Mouse (Mus musculus) liver, postnatal 0 days (tissue): Measurements from ENCODE around the gene Dvl2.

Experiments used
- CTCF ChIP-seq: sonication (generic); IDR thresholded peaks from 2 replicates; pipeline ENCODE4 v1.5.1; 2016; ENCODE audit warnings: antibody characterized with exemption, low read depth
- EP300 ChIP-seq: IDR thresholded peaks from 2 replicates; pipeline ENCODE4 v1.6.1; 2016; ENCODE audit warnings: antibody characterized with exemption, low read depth, mild to moderate bottlenecking

DNA sequence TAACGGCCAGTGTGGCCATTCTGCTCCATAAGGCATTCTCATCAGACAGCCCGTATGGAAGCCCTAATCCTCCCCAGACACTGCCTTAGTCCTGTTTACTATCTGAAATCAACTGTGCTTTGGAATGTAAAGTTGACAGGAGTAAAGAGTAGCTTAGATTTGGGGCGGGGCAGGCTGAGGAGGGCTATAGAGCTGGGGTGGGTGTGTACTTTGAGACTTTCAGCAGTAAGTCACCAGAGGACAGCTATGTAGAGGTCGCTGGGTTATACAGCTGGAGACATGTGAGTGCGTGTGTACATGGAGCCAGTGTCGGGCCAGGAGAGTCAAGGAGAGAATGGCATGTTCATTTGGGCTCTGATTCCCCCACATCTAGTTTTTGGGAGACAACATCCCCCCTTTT is 59.5 kb downstream of the Dvl2 start:
- no peak for TF ChIP-seq EP300
- no peak for TF ChIP-seq CTCF
